Mouse (Mus musculus) limb, embryonic 15.5 days (tissue): ENCODE data around the gene Psmb10. TPM values are rescaled to one million over a fixed set of nuclear protein-coding genes. Genes with fewer than 3 reads are reported as not detected.

ENCODE experiments used
- ATAC-seq: fragments of 200-750 bp; cut with Nextera tagmentation; 2 replicates; pipeline ENCODE4 v1.8.0; 2017; ENCODE audit warnings: low read depth, moderate TSS enrichment; ENCODE audit not compliant: insufficient number of reproducible peaks, low FRiP score, low TSS enrichment
- H3K27ac ChIP-seq: fragments of 300-500 bp; sonication (generic); 2 replicates; pipeline ENCODE4 v1.5.1; 2015; ENCODE audit warnings: moderate library complexity, mild to moderate bottlenecking, inconsistent platforms
- H3K27me3 ChIP-seq: fragments of 300-500 bp; sonication (generic); 2 replicates; pipeline ENCODE4 v1.6.1; 2015; ENCODE audit warnings: inconsistent platforms
- H3K36me3 ChIP-seq: fragments of 300-500 bp; sonication (generic); 2 replicates; pipeline ENCODE4 v1.6.1; 2015; ENCODE audit warnings: inconsistent platforms
- H3K4me1 ChIP-seq: fragments of 300-500 bp; sonication (generic); 2 replicates; pipeline ENCODE4 v1.6.1; 2015; ENCODE audit warnings: inconsistent platforms
- H3K4me2 ChIP-seq: fragments of 300-500 bp; sonication (generic); 2 replicates; pipeline ENCODE4 v1.6.1; 2015; ENCODE audit warnings: mild to moderate bottlenecking, inconsistent platforms
- H3K4me3 ChIP-seq: fragments of 300-500 bp; sonication (generic); 2 replicates; pipeline ENCODE4 v1.5.1; 2015; ENCODE audit warnings: mild to moderate bottlenecking, inconsistent platforms
- H3K9ac ChIP-seq: fragments of 300-500 bp; sonication (generic); 2 replicates; pipeline ENCODE4 v1.6.1; 2015; ENCODE audit warnings: inconsistent platforms
- H3K9me3 ChIP-seq: fragments of 300-500 bp; sonication (generic); 2 replicates; pipeline ENCODE4 v1.6.1; 2016; ENCODE audit warnings: inconsistent platforms
- WGBS: fragments of 180-500 bp; shearing (Covaris S2); methylation state at CpG from one replicate; pipeline ENCODE4 v1.1.7; 2015; 5-methylcytosine and 5-hydroxymethylcytosine counted together
- microRNA-seq: library from miRNA; unstranded; fragments of <30 nt; microRNA quantifications from one replicate; pipeline ENCODE4, GENCODE M21; 2016
- polyA plus RNA-seq: library from polyadenylated mRNA; unstranded; fragments of >200 nt; fragmentation: Nextera tagmentation; extraction: Ambion mirVana; gene quantifications from 2 replicates; pipeline ENCODE4 v1.2.1, GENCODE M21; 2015

The Psmb10 gene
- polyA plus RNA-seq, 1 experiment from 2014 or later: 30.0 TPM

DNA sequence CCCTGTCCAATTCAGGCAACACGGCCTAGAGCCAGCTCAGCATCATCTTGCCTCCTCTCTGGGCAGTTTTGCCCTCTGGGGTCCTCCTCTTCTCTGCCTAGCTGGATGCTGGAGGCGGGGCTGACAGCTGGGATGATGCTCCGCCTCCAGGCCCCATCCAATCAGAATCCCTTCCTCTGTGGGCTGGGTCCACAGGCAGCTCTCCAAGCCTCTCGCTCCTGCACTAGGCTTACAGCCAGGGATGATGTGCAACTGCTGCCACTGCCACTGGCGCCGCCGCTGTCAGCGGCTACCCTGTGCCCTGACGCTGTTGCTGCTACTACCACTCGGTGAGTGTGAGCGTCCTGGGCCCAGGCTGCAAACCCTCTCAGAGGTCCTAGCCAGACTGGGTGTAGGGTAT is 44.9 kb downstream of the Psmb10 start, which contains the start of gene Nrn1l:
Gene Nrn1l (plus strand): TSS at position 229 of the 400 bp plus-strand sequence.
- 9% methylated on average over 11 of the region's 11 CpGs for WGBS
- 0 out of 2 replicates have a peak, but pooled peaks have one; percentile 47 for ATAC-seq
- Histone ChIP-seq H3K36me3 (peaks cover 70% of the 10 kb centered on the region), H3K4me1 (peaks cover 5% of the 10 kb centered on the region), H3K4me2 (peak within 1 kb of the TSS; percentile 34), H3K4me3 (no peak within 1 kb of the TSS), H3K9me3 (no peaks in the 10 kb centered on the region), H3K9ac (no peak within 1 kb of the TSS), H3K27me3 (no peaks in the 10 kb centered on the region), H3K27ac (no peak within 1 kb of the TSS)

DNA sequence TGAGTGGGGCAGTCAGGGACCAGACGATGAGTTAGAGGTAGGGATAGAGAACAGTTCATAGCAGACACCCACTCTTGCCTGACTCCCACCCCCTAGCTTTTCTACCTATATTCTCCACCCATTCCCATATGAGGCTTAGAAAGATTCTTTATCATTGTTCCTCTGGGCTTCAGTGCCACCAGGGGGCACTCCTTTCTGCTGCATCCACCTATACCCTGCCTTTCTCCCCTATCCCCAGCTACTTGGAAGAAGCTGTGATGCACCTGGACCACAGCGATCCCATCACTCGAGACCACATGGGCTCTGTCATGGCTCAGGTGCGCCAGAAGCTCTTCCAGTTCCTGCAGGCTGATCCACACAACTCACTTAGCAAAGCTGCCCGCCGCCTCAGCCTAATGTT is 45.8 kb downstream of the Psmb10 start:
- Histone ChIP-seq H3K36me3 (peaks cover 79% of the 10 kb centered on the region), H3K9me3 (no peaks in the 10 kb centered on the region), H3K27me3 (no peaks in the 10 kb centered on the region), H3K27ac (no peak overlapping the region), H3K9ac (no peak overlapping the region), H3K4me2 (no peak overlapping the region), H3K4me1 (peaks cover 5% of the 10 kb centered on the region), H3K4me3 (no peak overlapping the region)
- ATAC-seq: no peak; the same call in 1 of the 2 replicates
- 84% methylated on average over 6 of the region's 6 CpGs for WGBS

DNA sequence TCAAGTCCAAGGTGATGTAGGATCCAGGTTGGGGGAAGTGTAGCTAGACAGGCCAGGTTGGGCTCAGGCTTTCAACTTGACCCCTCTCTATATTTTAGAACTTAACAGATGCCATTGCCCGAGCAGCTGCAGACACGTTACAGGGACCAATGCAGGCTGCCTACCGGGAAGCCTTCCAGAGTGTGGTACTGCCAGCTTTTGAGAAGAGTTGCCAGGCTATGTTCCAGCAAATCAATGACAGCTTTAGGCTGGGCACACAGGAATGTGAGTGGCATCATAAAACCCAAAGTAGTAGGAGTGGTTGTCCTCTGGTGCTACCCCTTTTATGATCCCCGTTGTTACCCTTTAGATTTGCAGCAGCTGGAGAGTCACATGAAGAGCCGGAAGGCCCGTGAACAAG is 47.4 kb downstream of the Psmb10 start:
- no peak for ATAC-seq
- no peak overlapping the region for H3K4me2 ChIP-seq
- no peak overlapping the region for H3K9ac ChIP-seq
- no peaks in the 10 kb centered on the region for H3K27me3 ChIP-seq
- H3K4me1 ChIP-seq: peaks cover 5% of the 10 kb centered on the region
- H3K36me3 ChIP-seq: peaks cover 93% of the 10 kb centered on the region
- 84% methylated on average over 6 of the region's 6 CpGs for WGBS
- no peaks in the 10 kb centered on the region for H3K9me3 ChIP-seq
- no peak overlapping the region for H3K4me3 ChIP-seq
- H3K27ac ChIP-seq: no peak overlapping the region

DNA sequence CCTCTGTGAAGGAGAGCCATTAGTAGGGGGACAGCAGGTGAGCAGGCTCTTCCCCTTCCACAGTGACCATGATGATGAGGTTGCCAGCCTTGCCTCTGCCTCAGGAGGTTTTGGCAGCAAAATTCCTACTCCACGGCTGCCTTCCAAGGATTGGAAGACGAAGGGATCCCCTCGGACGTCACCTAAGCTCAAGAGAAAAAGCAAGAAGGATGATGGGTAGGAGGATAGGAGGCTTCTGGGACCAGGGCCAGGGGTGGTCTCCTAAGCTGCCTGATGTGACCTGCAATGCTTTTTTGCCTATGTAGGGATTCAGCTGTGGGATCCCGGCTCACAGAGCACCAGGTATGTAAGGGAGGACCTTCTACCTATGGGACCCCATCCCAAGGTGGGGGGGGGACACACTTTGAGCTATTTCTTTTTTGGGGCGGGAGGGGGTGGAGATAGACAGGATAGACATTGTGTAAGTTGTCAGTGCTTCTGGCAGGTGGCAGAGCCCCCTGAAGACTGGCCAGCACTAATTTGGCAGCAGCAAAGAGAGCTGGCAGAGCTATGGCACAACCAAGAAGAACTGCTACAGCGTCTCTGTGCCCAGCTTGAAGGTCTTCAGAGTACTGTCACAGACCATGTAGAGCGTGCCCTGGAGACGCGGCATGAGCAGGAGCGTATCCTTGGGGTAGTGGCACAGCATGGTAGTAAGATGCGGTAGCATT is 48.3 kb downstream of the Psmb10 start:
- Histone ChIP-seq H3K36me3 (peaks cover 96% of the 10 kb centered on the region), H3K9ac (no peak overlapping the region), H3K27me3 (no peaks in the 10 kb centered on the region), H3K4me2 (no peak overlapping the region), H3K9me3 (no peaks in the 10 kb centered on the region), H3K4me3 (no peak overlapping the region), H3K27ac (no peak overlapping the region), H3K4me1 (peaks cover 5% of the 10 kb centered on the region)
- ATAC-seq: no peak
- WGBS: 89% methylated on average over 12 of the region's 12 CpGs

Small RNA genes within 50 kb of the gene (microRNA-seq; reads per million reads assigned to microRNA genes)
- not detected for gene Mir7074

Other genes with a start within 250 kb of the Psmb10 start
- gene Acd, start 237.3 kb downstream of the Psmb10 start, polyA plus RNA-seq: 62.6 and 63.2 TPM in 2 replicates
- 15.2 and 17.5 TPM in 2 replicates for gene Pard6a, start 237.3 kb downstream of the Psmb10 start, polyA plus RNA-seq
- 0.12 TPM in 1 of 2 replicates, not detected in the other for gene 4933405L10Rik, start 230.8 kb downstream of the Psmb10 start, polyA plus RNA-seq
- gene Enkd1, start 230.2 kb downstream of the Psmb10 start, polyA plus RNA-seq: 21.7 and 23.0 TPM in 2 replicates
- gene Gfod2, start 179.8 kb downstream of the Psmb10 start, polyA plus RNA-seq: 20.1 and 22.1 TPM in 2 replicates
- gene Ranbp10, start 111.1 kb downstream of the Psmb10 start, polyA plus RNA-seq: 11.1 and 11.7 TPM in 2 replicates
- gene Tsnaxip1, start 110.7 kb downstream of the Psmb10 start, polyA plus RNA-seq: 0.28 and 0.47 TPM in 2 replicates
- 42.3 and 44.7 TPM in 2 replicates for gene Cenpt, start 85.2 kb downstream of the Psmb10 start, polyA plus RNA-seq
- gene Thap11, start 83.3 kb downstream of the Psmb10 start, polyA plus RNA-seq: 71.2 and 73.0 TPM in 2 replicates
- gene Nutf2, start 77.9 kb downstream of the Psmb10 start, polyA plus RNA-seq: 195 and 202 TPM in 2 replicates
- 47.3 and 49.5 TPM in 2 replicates for gene Edc4, start 57.6 kb downstream of the Psmb10 start, polyA plus RNA-seq
- 0.26 and 0.41 TPM in 2 replicates for gene Nrn1l, start 44.9 kb downstream of the Psmb10 start, polyA plus RNA-seq
- 36.1 and 38.6 TPM in 2 replicates for gene Pskh1, start 38.0 kb downstream of the Psmb10 start, polyA plus RNA-seq
- gene Ctrl, start 4.6 kb downstream of the Psmb10 start, polyA plus RNA-seq: 0.96 and 1.1 TPM in 2 replicates
- 3.1 and 3.2 TPM in 2 replicates for gene Lcat, start 4.9 kb upstream of the Psmb10 start, polyA plus RNA-seq
- gene Slc12a4, start 27.7 kb upstream of the Psmb10 start, polyA plus RNA-seq: 57.6 and 62.7 TPM in 2 replicates
- not detected in 2 replicates for gene Dpep3, start 41.0 kb upstream of the Psmb10 start, polyA plus RNA-seq
- gene Dus2, start 52.9 kb upstream of the Psmb10 start, polyA plus RNA-seq: 22.3 and 25.2 TPM in 2 replicates
- gene Dpep2nb, start 67.5 kb upstream of the Psmb10 start, polyA plus RNA-seq: not detected in 2 replicates
- 18.4 and 19.0 TPM in 2 replicates for gene Ddx28, start 73.4 kb upstream of the Psmb10 start, polyA plus RNA-seq
- gene Nfatc3, start 120.4 kb upstream of the Psmb10 start, polyA plus RNA-seq: 5.7 and 6.9 TPM in 2 replicates
- 57.6 and 58.3 TPM in 2 replicates for gene Esrp2, start 198.5 kb upstream of the Psmb10 start, polyA plus RNA-seq
- gene Pla2g15, start 212.0 kb upstream of the Psmb10 start, polyA plus RNA-seq: 17.9 and 19.9 TPM in 2 replicates
- gene Slc7a6, start 230.4 kb upstream of the Psmb10 start, polyA plus RNA-seq: 36.5 and 41.0 TPM in 2 replicates